Mouse (Mus musculus) MEL (cell line): Measurements from ENCODE around the gene Nkd1. TPM values are rescaled to one million over a fixed set of nuclear protein-coding genes. Genes with fewer than 3 reads are reported as not detected.

Source experiments
- DNase-seq: peaks from one replicate; pipeline ENCODE4 v3.0.0; 2011; ENCODE audit warnings: low read depth, low spot score
- H3K27ac ChIP-seq: 2 replicates; pipeline ENCODE4 v1.5.1; 2012; ENCODE audit warnings: low read depth, mild to moderate bottlenecking, control low read depth, low read length, moderate library complexity; ENCODE audit not compliant: control insufficient read depth
- H3K27me3 ChIP-seq, 2 experiments: fragments of 150-350 bp in 1 of 2; sonication (generic) in 1 of 2; 2 replicates each; pipeline ENCODE4 v1.6.1; 2012; ENCODE audit warnings: low read length in 2 of 2, mild to moderate bottlenecking in 2 of 2, improper control_type of control experiment in 1 of 2, moderate library complexity in 1 of 2; ENCODE audit not compliant: insufficient read depth in 2 of 2, control insufficient read depth in 1 of 2
- H3K36me3 ChIP-seq, 2 experiments: 2 replicates each; pipeline ENCODE4 v1.6.1; 2012 to 2014; ENCODE audit warnings: low read length in 2 of 2, improper control_type of control experiment in 1 of 2, inconsistent platforms in 1 of 2, mild to moderate bottlenecking in 1 of 2; ENCODE audit not compliant: insufficient read depth in 2 of 2, control insufficient read depth in 1 of 2
- H3K4me1 ChIP-seq, 2 experiments: fragments of 150-350 bp in 1 of 2; sonication (generic) in 1 of 2; 2 replicates each; pipeline ENCODE4 v1.6.1; 2012; ENCODE audit warnings: low read length in 2 of 2, improper control_type of control experiment in 1 of 2, mild to moderate bottlenecking in 1 of 2; ENCODE audit not compliant: insufficient read depth in 2 of 2, control insufficient read depth in 1 of 2
- H3K4me3 ChIP-seq, 2 experiments: fragments of 150-350 bp in 1 of 2; sonication (generic) in 1 of 2; 2 replicates each; pipeline ENCODE4 v1.5.1; 2012; ENCODE audit warnings: low read depth in 2 of 2, low read length in 2 of 2, mild to moderate bottlenecking in 2 of 2, moderate library complexity in 2 of 2, control low read depth in 1 of 2, improper control_type of control experiment in 1 of 2; ENCODE audit not compliant: control insufficient read depth in 1 of 2, insufficient read depth in 1 of 2
- H3K79me2 ChIP-seq: 2 replicates; pipeline ENCODE4 v1.6.1; 2012; ENCODE audit warnings: mild to moderate bottlenecking, low read length, moderate library complexity; ENCODE audit not compliant: control insufficient read depth, poor library complexity, insufficient read depth
- H3K9ac ChIP-seq: 2 replicates; pipeline ENCODE4 v1.6.1; 2012; ENCODE audit warnings: low read depth, mild to moderate bottlenecking, control low read depth, low read length, moderate library complexity; ENCODE audit not compliant: control insufficient read depth, poor library complexity, severe bottlenecking
- H3K9me3 ChIP-seq: fragments of 150-350 bp; sonication (generic); replicated peaks from 2 replicates; pipeline ENCODE4 v1.6.1; 2012; ENCODE audit warnings: mild to moderate bottlenecking, low read length, improper control_type of control experiment, moderate library complexity; ENCODE audit not compliant: insufficient read depth
- BHLHE40 ChIP-seq: IDR thresholded peaks from 2 replicates; pipeline ENCODE4 v1.6.1; 2012; ENCODE audit warnings: low read depth, mild to moderate bottlenecking, inconsistent platforms, low read length, improper control_type of control experiment, borderline replicate concordance
- CTCF ChIP-seq, 3 experiments: IDR thresholded peaks in 2 of 3; conservative IDR thresholded peaks in 1 of 3; 2 replicates each; pipeline ENCODE4 v1.5.1; 2011 to 2012; ENCODE audit warnings: low read length in 3 of 3, low read depth in 2 of 3, mild to moderate bottlenecking in 2 of 3, improper control_type of control experiment in 1 of 3, inconsistent platforms in 1 of 3, mixed read lengths in 1 of 3, moderate library complexity in 1 of 3; ENCODE audit not compliant: control insufficient read depth in 1 of 3, insufficient read depth in 1 of 3, poor library complexity in 1 of 3, severe bottlenecking in 1 of 3
- ETS1 ChIP-seq: IDR thresholded peaks from 2 replicates; pipeline ENCODE4 v1.6.1; 2012; ENCODE audit warnings: low read depth, mild to moderate bottlenecking, inconsistent platforms, low read length, improper control_type of control experiment, moderate library complexity
- GATA1 ChIP-seq: IDR thresholded peaks from 2 replicates; pipeline ENCODE4 v1.6.1; 2011; ENCODE audit warnings: low read depth, low read length, improper control_type of control experiment
- MAFK ChIP-seq: IDR thresholded peaks from 2 replicates; pipeline ENCODE4 v1.6.1; 2011; ENCODE audit warnings: low read depth, mild to moderate bottlenecking, low read length, improper control_type of control experiment, borderline replicate concordance
- MEF2A ChIP-seq: IDR thresholded peaks from 2 replicates; pipeline ENCODE4 v1.6.1; 2014; ENCODE audit warnings: low read depth, mild to moderate bottlenecking, inconsistent platforms, low read length, improper control_type of control experiment; ENCODE audit not compliant: poor library complexity, insufficient replicate concordance, severe bottlenecking; ENCODE audit errors: extremely low read depth
- NRF1 ChIP-seq: IDR thresholded peaks from 2 replicates; pipeline ENCODE4 v1.6.1; 2014; ENCODE audit warnings: low read depth, mild to moderate bottlenecking, inconsistent platforms, low read length, improper control_type of control experiment, moderate library complexity; ENCODE audit not compliant: poor library complexity, insufficient read depth, severe bottlenecking
- POLR2A ChIP-seq, 2 experiments: IDR thresholded peaks; 2 replicates each; pipeline ENCODE4 v1.6.1; 2011 to 2012; ENCODE audit warnings: low read length in 2 of 2, mild to moderate bottlenecking in 2 of 2, control low read depth in 1 of 2, improper control_type of control experiment in 1 of 2, low read depth in 1 of 2, moderate library complexity in 1 of 2; ENCODE audit not compliant: control insufficient read depth in 1 of 2, insufficient read depth in 1 of 2, poor library complexity in 1 of 2
- RAD21 ChIP-seq: IDR thresholded peaks from 2 replicates; pipeline ENCODE4 v1.6.1; 2011; ENCODE audit warnings: mild to moderate bottlenecking, low read depth, low read length, improper control_type of control experiment
- RCOR1 ChIP-seq: IDR thresholded peaks from 2 replicates; pipeline ENCODE4 v1.6.1; 2012; ENCODE audit warnings: low read depth, mild to moderate bottlenecking, inconsistent platforms, low read length, improper control_type of control experiment
- SMC3 ChIP-seq: IDR thresholded peaks from 2 replicates; pipeline ENCODE4 v1.6.1; 2011; ENCODE audit warnings: low read depth, low read length, improper control_type of control experiment
- TAL1 ChIP-seq: IDR thresholded peaks from 2 replicates; pipeline ENCODE4 v1.6.1; 2012; ENCODE audit warnings: mild to moderate bottlenecking, inconsistent platforms, low read length, moderate library complexity, mixed read lengths
- TBP ChIP-seq: IDR thresholded peaks from 2 replicates; pipeline ENCODE4 v1.8.0; 2011; ENCODE audit warnings: low read depth, low read length, improper control_type of control experiment
- UBTF ChIP-seq: IDR thresholded peaks from 2 replicates; pipeline ENCODE4 v1.6.1; 2012; ENCODE audit warnings: low read depth, mild to moderate bottlenecking, inconsistent platforms, low read length, improper control_type of control experiment, moderate library complexity, borderline replicate concordance; ENCODE audit not compliant: insufficient read depth
- USF1 ChIP-seq: IDR thresholded peaks from 2 replicates; pipeline ENCODE4 v1.6.1; 2014; ENCODE audit warnings: low read depth, mild to moderate bottlenecking, inconsistent platforms, low read length, improper control_type of control experiment, moderate library complexity
- ZKSCAN1 ChIP-seq: IDR thresholded peaks from 2 replicates; pipeline ENCODE4 v1.6.1; 2012; ENCODE audit warnings: low read depth, mild to moderate bottlenecking, inconsistent platforms, low read length, improper control_type of control experiment, moderate library complexity
- ZNF384 ChIP-seq: IDR thresholded peaks from 2 replicates; pipeline ENCODE4 v1.6.1; 2012; ENCODE audit warnings: low read depth, mild to moderate bottlenecking, inconsistent platforms, low read length, improper control_type of control experiment
- polyA plus RNA-seq, 2 experiments: library from polyadenylated mRNA; stranded (reverse) in 1 of 2; unstranded in 1 of 2; fragments of >175 nt in 1 of 2; fragments of >200 nt in 1 of 2; gene quantifications; 2 replicates each; pipeline versions ENCODE4 v1.2.1 to v1.2.4; 2012; ENCODE audit warnings: low replicate concordance in 2 of 2, low read depth in 1 of 2; ENCODE audit not compliant: insufficient read length in 2 of 2, insufficient read depth in 1 of 2, missing spikeins in 1 of 2
- total RNA-seq: library from RNA; depleted of rRNA; stranded (reverse); fragments of 300-350 nt; gene quantifications from 2 replicates; pipeline ENCODE4 v1.2.3, GENCODE M21; 2012

Nkd1 gene
- total and polyA plus RNA-seq, 3 experiments = not detected

- H3K9me3 ChIP-seq = no peaks in the 10 kb centered on the region
- H3K27ac ChIP-seq = no peak overlapping the region
- no peaks in the 10 kb centered on the region for H3K79me2 ChIP-seq
- H3K27me3 ChIP-seq = no peaks in the 10 kb centered on the region
- no peaks in the 10 kb centered on the region for H3K4me1 ChIP-seq
- no peak for DNase-seq
- TF ChIP-seq CTCF (IDR thresholded peaks at IDR 0.05 in 2 of 3, conservative IDR thresholded peaks at IDR 0.05 in 1 of 3; ENCODE audit: control insufficient read depth in 1 of 3, insufficient read depth in 1 of 3, low read depth in 2 of 3, low read length in 3 of 3, poor library complexity in 1 of 3, severe bottlenecking in 1 of 3) (no peak), BHLHE40 (no peak), NRF1 (no peak), USF1 (no peak), MAFK (no peak), RAD21 (no peak), GATA1 (no peak), SMC3 (no peak), ZNF384 (no peak), TBP (no peak), POLR2A (IDR thresholded peaks at IDR 0.05; ENCODE audit: control insufficient read depth in 1 of 2, insufficient read depth in 1 of 2, low read depth in 1 of 2, low read length in 2 of 2, poor library complexity in 1 of 2) (no peak), UBTF (no peak), MEF2A (no peak), TAL1 (no peak)
- no peak overlapping the region for H3K4me3 ChIP-seq
- H3K36me3 ChIP-seq = no peaks in the 10 kb centered on the region
- H3K9ac ChIP-seq = no peak overlapping the region
Measured at GRCm38 (mm10) chr8:88605361-88606040, 84.3 kb downstream of the Nkd1 start.

DNA sequence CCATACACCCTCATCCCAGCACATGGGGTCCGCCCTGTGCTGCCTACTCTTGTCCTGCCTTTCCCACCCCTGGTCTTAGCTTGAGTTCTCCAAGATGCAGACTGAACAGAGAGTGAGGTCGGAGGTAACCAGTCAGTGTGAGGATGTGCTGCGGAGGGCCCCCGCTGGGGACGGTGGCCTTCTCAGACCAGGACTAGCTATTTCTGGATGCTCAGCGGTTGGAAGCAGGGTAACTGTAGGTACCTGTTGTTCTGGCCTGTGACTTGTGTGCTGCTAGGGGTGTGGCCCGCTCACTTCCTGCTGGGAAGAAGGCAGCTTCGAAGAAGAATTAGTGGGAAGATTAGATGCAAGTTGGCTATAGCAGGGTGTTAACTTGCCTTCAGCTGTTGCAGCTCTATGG, 87.9 kb downstream of the Nkd1 start:
- Histone ChIP-seq H3K79me2 (no peaks in the 10 kb centered on the region), H3K9ac (no peak overlapping the region), H3K4me3 (no peak overlapping the region), H3K27me3 (no peaks in the 10 kb centered on the region; a peak in 1 of 4 replicates), H3K4me1 (no peaks in the 10 kb centered on the region), H3K9me3 (no peaks in the 10 kb centered on the region), H3K36me3 (no peaks in the 10 kb centered on the region), H3K27ac (no peak overlapping the region)
- TF ChIP-seq TAL1 (no peak), POLR2A (IDR thresholded peaks at IDR 0.05; ENCODE audit: control insufficient read depth in 1 of 2, insufficient read depth in 1 of 2, low read depth in 1 of 2, low read length in 2 of 2, poor library complexity in 1 of 2) (no peak), ETS1 (no peak), RCOR1 (no peak), ZKSCAN1 (no peak)
- DNase-seq = no peak
